Mouse (Mus musculus): ENCODE measurements at regions not wholly inside any gene's neighbourhood (a gene's known extent, or its start where the extent isn't known, plus 50 kb on each side); places are given as distances from the start of the nearest gene placed in this dataset.

- Histone ChIP-seq H3K4me3 (ENCODE audit: insufficient read depth in 1 of 2, low read depth in 1 of 2, low read length in 2 of 2, poor library complexity in 1 of 2, severe bottlenecking in 1 of 2) (no peak overlapping the region), H3K4me1 (ENCODE audit: control insufficient read depth in 2 of 2, insufficient read depth in 2 of 2, low read length in 2 of 2, poor library complexity in 1 of 2) (no peaks in the 10 kb centered on the region), H3K9me3 (ENCODE audit: control insufficient read depth, insufficient read depth, low read depth, low read length) (no peaks in the 10 kb centered on the region), H3K9ac (ENCODE audit: insufficient read depth, low read depth, low read length, poor library complexity, severe bottlenecking) (no peak overlapping the region), H3K27ac (ENCODE audit: insufficient read depth, low read depth, low read length, poor library complexity, severe bottlenecking) (no peak overlapping the region), H3K36me3 (ENCODE audit: control insufficient read depth, insufficient read depth, low read length, poor library complexity, severe bottlenecking) (no peaks in the 10 kb centered on the region)
- in situ Hi-C loops (cut with MboI; ENCODE audit: low sequenced_read_pairs in 2 of 2, unreplicated experiment in 2 of 2) = no loop called here
- no peak for DNase-seq (ENCODE audit: low read depth, low spot score)
- no peak for TF ChIP-seq ZC3H11A (IDR thresholded peaks at IDR 0.05; ENCODE audit: borderline replicate concordance, low read depth, low read length)
- no peak for TF ChIP-seq CHD2 (IDR thresholded peaks at IDR 0.05; ENCODE audit: low read depth, low read length)
- no peak for TF ChIP-seq MAFK (IDR thresholded peaks at IDR 0.05; ENCODE audit: insufficient read depth, low read depth, low read length)
- TF ChIP-seq HCFC1 (IDR thresholded peaks at IDR 0.05; ENCODE audit: borderline replicate concordance, insufficient read depth, low read length) = no peak
- TF ChIP-seq ZNF384 (IDR thresholded peaks at IDR 0.05; ENCODE audit: low read depth, low read length) = no peak
Measured at GRCm38 (mm10) chr13:90798381-90798780, 106.8 kb downstream of the Atp6ap1l start.

DNA sequence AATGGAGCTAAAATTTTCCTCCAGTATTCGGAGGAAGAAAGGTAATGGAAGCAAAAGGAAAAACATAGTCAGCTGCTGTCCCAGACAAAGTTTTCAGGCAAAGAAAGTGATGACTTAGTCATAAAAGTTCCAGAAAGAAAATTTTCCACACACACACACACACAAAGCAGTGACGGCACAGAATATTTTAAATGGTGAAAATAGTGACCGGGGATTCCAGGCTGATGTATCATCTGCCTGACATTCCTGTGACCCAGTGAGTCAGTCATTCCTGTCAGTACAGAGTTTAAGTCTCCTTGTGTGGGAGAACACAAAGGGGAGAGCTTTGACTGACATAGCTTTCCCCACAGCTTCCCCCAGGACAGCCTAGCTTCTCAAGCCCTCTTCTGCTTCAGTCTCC lies 107.9 kb downstream of the Atp6ap1l start:
- DNase-seq (ENCODE audit: low read depth, low spot score) = no peak
- TF ChIP-seq ZNF384 (IDR thresholded peaks at IDR 0.05; ENCODE audit: low read depth, low read length) (no peak), HCFC1 (IDR thresholded peaks at IDR 0.05; ENCODE audit: borderline replicate concordance, insufficient read depth, low read length) (no peak), CHD2 (IDR thresholded peaks at IDR 0.05; ENCODE audit: low read depth, low read length) (no peak), ZC3H11A (IDR thresholded peaks at IDR 0.05; ENCODE audit: borderline replicate concordance, low read depth, low read length) (no peak), MAFK (IDR thresholded peaks at IDR 0.05; ENCODE audit: insufficient read depth, low read depth, low read length) (no peak)
- Histone ChIP-seq H3K9me3 (ENCODE audit: control insufficient read depth, insufficient read depth, low read depth, low read length) (no peaks in the 10 kb centered on the region), H3K36me3 (ENCODE audit: control insufficient read depth, insufficient read depth, low read length, poor library complexity, severe bottlenecking) (no peaks in the 10 kb centered on the region), H3K9ac (ENCODE audit: insufficient read depth, low read depth, low read length, poor library complexity, severe bottlenecking) (no peak overlapping the region), H3K4me3 (ENCODE audit: insufficient read depth in 1 of 2, low read depth in 1 of 2, low read length in 2 of 2, poor library complexity in 1 of 2, severe bottlenecking in 1 of 2) (no peak overlapping the region), H3K27ac (ENCODE audit: insufficient read depth, low read depth, low read length, poor library complexity, severe bottlenecking) (no peak overlapping the region), H3K4me1 (ENCODE audit: control insufficient read depth in 2 of 2, insufficient read depth in 2 of 2, low read length in 2 of 2, poor library complexity in 1 of 2) (no peaks in the 10 kb centered on the region)
- in situ Hi-C loops (cut with MboI; ENCODE audit: low sequenced_read_pairs in 2 of 2, unreplicated experiment in 2 of 2) = no loop called here

GRCm38 (mm10) chr13:90796809-90797208 lies 108.3 kb downstream of the Atp6ap1l start:
- H3K9me3 ChIP-seq (ENCODE audit: control insufficient read depth, insufficient read depth, low read depth, low read length) = no peaks in the 10 kb centered on the region
- no peak overlapping the region for H3K9ac ChIP-seq (ENCODE audit: insufficient read depth, low read depth, low read length, poor library complexity, severe bottlenecking)
- no peaks in the 10 kb centered on the region for H3K4me1 ChIP-seq (ENCODE audit: control insufficient read depth in 2 of 2, insufficient read depth in 2 of 2, low read length in 2 of 2, poor library complexity in 1 of 2)
- no peak overlapping the region for H3K27ac ChIP-seq (ENCODE audit: insufficient read depth, low read depth, low read length, poor library complexity, severe bottlenecking)
- TF ChIP-seq HCFC1 (IDR thresholded peaks at IDR 0.05; ENCODE audit: borderline replicate concordance, insufficient read depth, low read length) (no peak), MAFK (IDR thresholded peaks at IDR 0.05; ENCODE audit: insufficient read depth, low read depth, low read length) (no peak), ZNF384 (IDR thresholded peaks at IDR 0.05; ENCODE audit: low read depth, low read length) (no peak), ZC3H11A (IDR thresholded peaks at IDR 0.05; ENCODE audit: borderline replicate concordance, low read depth, low read length) (no peak), CHD2 (IDR thresholded peaks at IDR 0.05; ENCODE audit: low read depth, low read length) (no peak)
- in situ Hi-C loops (cut with MboI; ENCODE audit: low sequenced_read_pairs in 2 of 2, unreplicated experiment in 2 of 2) = no loop called here
- DNase-seq (ENCODE audit: low read depth, low spot score) = no peak
- H3K36me3 ChIP-seq (ENCODE audit: control insufficient read depth, insufficient read depth, low read length, poor library complexity, severe bottlenecking) = no peaks in the 10 kb centered on the region
- H3K4me3 ChIP-seq (ENCODE audit: insufficient read depth in 1 of 2, low read depth in 1 of 2, low read length in 2 of 2, poor library complexity in 1 of 2, severe bottlenecking in 1 of 2) = no peak overlapping the region

GRCm38 (mm10) chr13:90782435-90782834 lies 122.7 kb downstream of the Atp6ap1l start:
- TF ChIP-seq CHD2 (IDR thresholded peaks at IDR 0.05; ENCODE audit: low read depth, low read length) (no peak), HCFC1 (IDR thresholded peaks at IDR 0.05; ENCODE audit: borderline replicate concordance, insufficient read depth, low read length) (no peak), MAFK (IDR thresholded peaks at IDR 0.05; ENCODE audit: insufficient read depth, low read depth, low read length) (no peak), ZNF384 (IDR thresholded peaks at IDR 0.05; ENCODE audit: low read depth, low read length) (no peak), ZC3H11A (IDR thresholded peaks at IDR 0.05; ENCODE audit: borderline replicate concordance, low read depth, low read length) (no peak)
- Histone ChIP-seq H3K4me3 (ENCODE audit: insufficient read depth in 1 of 2, low read depth in 1 of 2, low read length in 2 of 2, poor library complexity in 1 of 2, severe bottlenecking in 1 of 2) (no peak overlapping the region), H3K9ac (ENCODE audit: insufficient read depth, low read depth, low read length, poor library complexity, severe bottlenecking) (no peak overlapping the region), H3K9me3 (ENCODE audit: control insufficient read depth, insufficient read depth, low read depth, low read length) (no peaks in the 10 kb centered on the region), H3K4me1 (ENCODE audit: control insufficient read depth in 2 of 2, insufficient read depth in 2 of 2, low read length in 2 of 2, poor library complexity in 1 of 2) (no peaks in the 10 kb centered on the region), H3K27ac (ENCODE audit: insufficient read depth, low read depth, low read length, poor library complexity, severe bottlenecking) (no peak overlapping the region), H3K36me3 (ENCODE audit: control insufficient read depth, insufficient read depth, low read length, poor library complexity, severe bottlenecking) (no peaks in the 10 kb centered on the region)
- in situ Hi-C loops (cut with MboI; ENCODE audit: low sequenced_read_pairs in 2 of 2, unreplicated experiment in 2 of 2) = no loop called here
- DNase-seq (ENCODE audit: low read depth, low spot score) = no peak

DNA sequence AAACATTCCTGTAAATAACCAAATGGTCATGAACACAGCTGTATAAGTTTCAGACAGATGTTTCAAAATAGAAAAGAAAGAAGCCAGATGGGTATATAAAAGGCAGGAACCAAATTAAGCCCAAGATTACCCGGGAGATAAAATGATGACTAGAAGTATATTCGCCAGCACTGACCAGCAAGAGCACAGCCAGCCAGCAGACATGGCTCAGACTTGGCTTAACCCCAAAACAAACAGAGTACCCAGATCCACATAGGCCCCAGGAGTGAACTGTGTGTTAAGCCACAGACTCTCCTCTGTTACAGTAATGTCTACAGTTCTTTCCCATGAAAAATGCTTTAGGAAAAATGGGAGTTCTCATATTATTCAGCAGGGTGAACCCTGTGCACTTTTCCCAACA lies 123.2 kb downstream of the Atp6ap1l start:
- no peaks in the 10 kb centered on the region for H3K36me3 ChIP-seq (ENCODE audit: control insufficient read depth, insufficient read depth, low read length, poor library complexity, severe bottlenecking)
- DNase-seq (ENCODE audit: low read depth, low spot score) = no peak
- no peaks in the 10 kb centered on the region for H3K4me1 ChIP-seq (ENCODE audit: control insufficient read depth in 2 of 2, insufficient read depth in 2 of 2, low read length in 2 of 2, poor library complexity in 1 of 2)
- no peak overlapping the region for H3K9ac ChIP-seq (ENCODE audit: insufficient read depth, low read depth, low read length, poor library complexity, severe bottlenecking)
- H3K4me3 ChIP-seq (ENCODE audit: insufficient read depth in 1 of 2, low read depth in 1 of 2, low read length in 2 of 2, poor library complexity in 1 of 2, severe bottlenecking in 1 of 2) = no peak overlapping the region
- no peaks in the 10 kb centered on the region for H3K9me3 ChIP-seq (ENCODE audit: control insufficient read depth, insufficient read depth, low read depth, low read length)
- no peak overlapping the region for H3K27ac ChIP-seq (ENCODE audit: insufficient read depth, low read depth, low read length, poor library complexity, severe bottlenecking)
- TF ChIP-seq ZNF384 (IDR thresholded peaks at IDR 0.05; ENCODE audit: low read depth, low read length) (no peak), HCFC1 (IDR thresholded peaks at IDR 0.05; ENCODE audit: borderline replicate concordance, insufficient read depth, low read length) (no peak), ZC3H11A (IDR thresholded peaks at IDR 0.05; ENCODE audit: borderline replicate concordance, low read depth, low read length) (no peak), MAFK (IDR thresholded peaks at IDR 0.05; ENCODE audit: insufficient read depth, low read depth, low read length) (no peak), CHD2 (IDR thresholded peaks at IDR 0.05; ENCODE audit: low read depth, low read length) (no peak)
- in situ Hi-C loops (cut with MboI; ENCODE audit: low sequenced_read_pairs in 2 of 2, unreplicated experiment in 2 of 2) = no loop called here

Measured in ES-E14 (cell line).